Mouse (Mus musculus) Patski (cell line): ENCODE results near the gene Clec2d. TPM values are rescaled to one million over a fixed set of nuclear protein-coding genes. Genes with fewer than 3 reads are reported as not detected.

Experiments
- ATAC-seq: fragments of 100-300 bp; one replicate; pipeline ENCODE4 v1.8.0; 2021
- CTCF ChIA-PET: fragments of 350-600 bp; sonication (Branson Sonifier 250); formaldehyde crosslinking; loops from one replicate; lab custom pipeline; 2022; ENCODE audit warnings: inconsistent platforms; lab: Charles Lee
- POLR2A ChIA-PET: fragments of 350-600 bp; sonication (Branson Sonifier 250); formaldehyde crosslinking; loops from one replicate; lab custom pipeline; 2022; ENCODE audit warnings: antibody characterized with exemption, inconsistent platforms; lab: Charles Lee
- DNase-seq: peaks from one replicate; pipeline ENCODE4 v3.0.0-alpha.2; 2011; ENCODE audit warnings: low read depth, low spot score
- H3K27me3 ChIP-seq: fragments of 371-371 bp; one replicate; pipeline ENCODE4 v1.5.1; 2021
- CTCF ChIP-seq: fragments of 100-300 bp; IDR thresholded peaks from one replicate; pipeline ENCODE4 v1.5.1; 2021
- in situ Hi-C: fragments of 300-500 bp; cut with MboI; formaldehyde crosslinking; loops from 3 replicates; pipeline ENCODE4 v1.11.1; 2018; ENCODE audit warnings: low pct_unique_long_range_greater_than_20kb, mixed read lengths
- polyA plus RNA-seq: library from polyadenylated mRNA; unstranded; gene quantifications from one replicate; pipeline ENCODE4 v1.2.3, GENCODE M21; 2021

Gene Clec2d
- polyA plus RNA-seq, 1 experiment from 2014 or later: 26.9 TPM

GRCm38 (mm10) chr6:129218191-129218696, 37.8 kb downstream of the Clec2d start:
- ATAC-seq: no peak
- H3K27me3 ChIP-seq: no peaks in the 10 kb centered on the region
- in situ Hi-C loops: loop anchor here (10.0 kb wide), 1 partner anchor 783 kb away; the partner anchor contains the start of gene Fkbp4
- TF ChIP-seq CTCF: no peak
- DNase-seq: no peak
- CTCF ChIA-PET: interaction anchor here (1.2 to 1.8 kb wide), 2 partner anchors 12 to 15 kb away, joined by 3 to 9 read pairs; no protein-coding TSS in a partner anchor
- POLR2A ChIA-PET: interaction anchor here (0.6 to 1.2 kb wide), 3 partner anchors 11 to 818 kb away, joined by 3 to 5 read pairs (median 3); no protein-coding TSS in a partner anchor

- no peaks in the 10 kb centered on the region for H3K27me3 ChIP-seq
- ChIA-PET CTCF (interaction anchor here (1.2 kb wide), 1 partner anchor 10 kb away, joined by 3 read pairs; no protein-coding TSS in a partner anchor), POLR2A (no interaction called here)
- in situ Hi-C loops: loop anchor here (10.0 kb wide), 1 partner anchor 785 kb away; the partner anchor contains the start of gene Fkbp4
- no peak for TF ChIP-seq CTCF
- DNase-seq: no peak
- ATAC-seq: no peak
These were observed 39.6 kb downstream of the Clec2d start for GRCm38 (mm10) chr6:129219897-129220517.

GRCm38 (mm10) chr6:129221053-129221452, 40.6 kb downstream of the Clec2d start:
- H3K27me3 ChIP-seq: no peaks in the 10 kb centered on the region
- no peak for TF ChIP-seq CTCF
- ATAC-seq: no peak
- no peak for DNase-seq
- ChIA-PET POLR2A (no interaction called here), CTCF (interaction anchor here (1.7 kb wide), 1 partner anchor 16 kb away, joined by 4 read pairs; no protein-coding TSS in a partner anchor)
- in situ Hi-C loops: no loop called here

- DNase-seq (no peak), ATAC-seq (no peak)
- H3K27me3 ChIP-seq: no peaks in the 10 kb centered on the region
- in situ Hi-C loops: no loop called here
- ChIA-PET POLR2A (interaction anchor here (0.6 kb wide), 1 partner anchor 39 kb away, joined by 3 read pairs; no protein-coding TSS in a partner anchor), CTCF (interaction anchor here (0.8 to 1.7 kb wide), 4 partner anchors 7 to 42 kb away, joined by 4 to 5 read pairs (median 4); no protein-coding TSS in a partner anchor)
- no peak for TF ChIP-seq CTCF
These were observed 41.9 kb downstream of the Clec2d start for GRCm38 (mm10) chr6:129222188-129222800.

GRCm38 (mm10) chr6:129223611-129224010, 43.2 kb downstream of the Clec2d start:
- no peak for DNase-seq
- TF ChIP-seq CTCF: no peak
- no peak for ATAC-seq
- in situ Hi-C loops: no loop called here
- ChIA-PET CTCF (interaction anchor here (1.0 to 1.7 kb wide), 3 partner anchors 9 to 43 kb away, joined by 3 to 6 read pairs (median 5); partner anchors contain the start of gene Clec2d), POLR2A (no interaction called here)
- no peaks in the 10 kb centered on the region for H3K27me3 ChIP-seq

GRCm38 (mm10) chr6:129224090-129224489, 43.7 kb downstream of the Clec2d start:
- H3K27me3 ChIP-seq: no peaks in the 10 kb centered on the region
- CTCF ChIA-PET: interaction anchor here (1.0 to 1.7 kb wide), 4 partner anchors 8 to 44 kb away, joined by 3 to 6 read pairs (median 4); partner anchors contain the start of gene Clec2d
- no peak for ATAC-seq
- DNase-seq: no peak
- TF ChIP-seq CTCF: no peak
- in situ Hi-C loops: no loop called here
- POLR2A ChIA-PET: no interaction called here

- ATAC-seq (no peak), DNase-seq (no peak)
- ChIA-PET POLR2A (no interaction called here), CTCF (interaction anchor here (1.2 kb wide), 2 partner anchors 9 to 12 kb away, joined by 4 to 5 read pairs; no protein-coding TSS in a partner anchor)
- H3K27me3 ChIP-seq: no peaks in the 10 kb centered on the region
- no peak for TF ChIP-seq CTCF
- in situ Hi-C loops: no loop called here
These were observed 44.7 kb downstream of the Clec2d start for GRCm38 (mm10) chr6:129225078-129225477.

GRCm38 (mm10) chr6:129228935-129229773, 48.7 kb downstream of the Clec2d start:
- POLR2A ChIA-PET: interaction anchor here (1.0 to 1.6 kb wide), 5 partner anchors 10 to 48 kb away, joined by 4 to 6 read pairs (median 5); partner anchors contain the start of gene Clec2d
- no peaks in the 10 kb centered on the region for H3K27me3 ChIP-seq
- DNase-seq (no peak), ATAC-seq (peak; percentile 22)
- CTCF ChIA-PET: interaction anchor here (1.0 to 3.9 kb wide), 6 partner anchors 9 to 48 kb away, joined by 3 to 23 read pairs (median 8); partner anchors contain the start of gene Clec2d
- in situ Hi-C loops: no loop called here
- TF ChIP-seq CTCF: no peak

GRCm38 (mm10) chr6:129229774-129230578, 49.6 kb downstream of the Clec2d start:
- in situ Hi-C loops: no loop called here
- CTCF ChIA-PET: interaction anchor here (1.0 to 3.9 kb wide), 5 partner anchors 8 to 49 kb away, joined by 3 to 23 read pairs (median 9); partner anchors contain the start of gene Clec2d

More at GRCm38 (mm10) chr6:129229774-129230578, 49.6 kb downstream of the Clec2d start:
- POLR2A ChIA-PET: interaction anchor here (1.0 to 1.6 kb wide), 6 partner anchors 11 to 49 kb away, joined by 4 to 9 read pairs (median 5); partner anchors contain the start of gene Clec2d
- ATAC-seq: peak; percentile 42
- no peaks in the 10 kb centered on the region for H3K27me3 ChIP-seq
- TF ChIP-seq CTCF: no peak
- DNase-seq: no peak
